Mouse (Mus musculus) heart, embryonic 15.5 days (tissue): Measurements from ENCODE around the gene Ripply3. TPM values are rescaled to one million over a fixed set of nuclear protein-coding genes. Genes with fewer than 3 reads are reported as not detected.
"Not testable (repeated sequence)": the region's sequence is repeated elsewhere in the genome, so short reads cannot be mapped to it uniquely, and the experiment has no call there.

ENCODE experiments used
- ATAC-seq: fragments of 200-750 bp; cut with Nextera tagmentation; replicated peaks from 2 replicates; pipeline ENCODE4 v1.8.0; 2017; ENCODE audit warnings: low read depth, moderate TSS enrichment; ENCODE audit not compliant: insufficient number of reproducible peaks, insufficient read depth, low FRiP score
- H3K27ac ChIP-seq: fragments of 300-500 bp; sonication (generic); 2 replicates; pipeline ENCODE4 v1.5.1; 2015; ENCODE audit warnings: mild to moderate bottlenecking, inconsistent platforms
- H3K27me3 ChIP-seq: fragments of 300-500 bp; sonication (generic); 2 replicates; pipeline ENCODE4 v1.6.1; 2015; ENCODE audit warnings: inconsistent platforms
- H3K36me3 ChIP-seq: fragments of 300-500 bp; sonication (generic); 2 replicates; pipeline ENCODE4 v1.6.1; 2015; ENCODE audit warnings: mild to moderate bottlenecking, inconsistent platforms
- H3K4me1 ChIP-seq: fragments of 300-500 bp; sonication (generic); replicated peaks from 2 replicates; pipeline ENCODE4 v1.6.1; 2015; ENCODE audit warnings: inconsistent platforms
- H3K4me2 ChIP-seq: fragments of 300-500 bp; sonication (generic); 2 replicates; pipeline ENCODE4 v1.6.1; 2015; ENCODE audit warnings: inconsistent platforms, mild to moderate bottlenecking, moderate library complexity
- H3K4me3 ChIP-seq: fragments of 300-500 bp; sonication (generic); 2 replicates; pipeline ENCODE4 v1.5.1; 2015; ENCODE audit warnings: mild to moderate bottlenecking, inconsistent platforms
- H3K9ac ChIP-seq: fragments of 300-500 bp; sonication (generic); 2 replicates; pipeline ENCODE4 v1.6.1; 2015; ENCODE audit warnings: mild to moderate bottlenecking, inconsistent platforms
- H3K9me3 ChIP-seq: fragments of 300-500 bp; sonication (generic); replicated peaks from 2 replicates; pipeline ENCODE4 v1.6.1; 2016; ENCODE audit warnings: inconsistent platforms
- WGBS: fragments of 180-500 bp; shearing (Covaris S2); methylation state at CpG from one replicate; pipeline ENCODE4 v1.1.7; 2015; ENCODE audit warnings: mixed read lengths; 5-methylcytosine and 5-hydroxymethylcytosine counted together
- polyA plus RNA-seq: library from polyadenylated mRNA; unstranded; fragments of >200 nt; fragmentation: Nextera tagmentation; extraction: Ambion mirVana; gene quantifications from 2 replicates; pipeline ENCODE4 v1.2.1, GENCODE M21; 2015

The Ripply3 gene
- polyA plus RNA-seq, 1 experiment from 2014 or later: 4.5 TPM

- Histone ChIP-seq H3K4me3 (no peak overlapping the region), H3K9ac (no peak overlapping the region), H3K27me3 (no peaks in the 10 kb centered on the region), H3K9me3 (no peaks in the 10 kb centered on the region), H3K4me1 (peaks cover 5% of the 10 kb centered on the region; the same call in 1 of the 2 replicates), H3K36me3 (no peaks in the 10 kb centered on the region), H3K4me2 (no peak overlapping the region), H3K27ac (no peak overlapping the region)
- no peak for ATAC-seq
- WGBS: 66% methylated on average over 5 of the region's 5 CpGs
Measured at GRCm38 (mm10) chr16:94317752-94318151, 10.5 kb upstream of the Ripply3 start.

GRCm38 (mm10) chr16:94320223-94320622 is 8.0 kb upstream of the Ripply3 start:
- Histone ChIP-seq H3K36me3 (no peaks in the 10 kb centered on the region), H3K4me1 (no peaks in the 10 kb centered on the region), H3K27me3 (no peaks in the 10 kb centered on the region), H3K9me3 (no peaks in the 10 kb centered on the region), H3K9ac (no peak overlapping the region), H3K4me3 (no peak overlapping the region), H3K4me2 (no peak overlapping the region), H3K27ac (no peak overlapping the region)
- ATAC-seq: no peak
- 71% methylated on average over 5 of the region's 5 CpGs for WGBS

GRCm38 (mm10) chr16:94323681-94324080 is 4.5 kb upstream of the Ripply3 start:
- Histone ChIP-seq H3K36me3 (no peaks in the 10 kb centered on the region), H3K9me3 (no peaks in the 10 kb centered on the region), H3K4me3 (no peak overlapping the region), H3K4me1 (peaks cover 10% of the 10 kb centered on the region), H3K27me3 (no peaks in the 10 kb centered on the region), H3K4me2 (no peak overlapping the region), H3K27ac (peak overlapping the region; percentile 31; the same call in 1 of the 2 replicates), H3K9ac (no peak overlapping the region)
- WGBS: 47% methylated on average over 5 of the region's 5 CpGs
- ATAC-seq: no peak

GRCm38 (mm10) chr16:94326008-94326407 is 2.2 kb upstream of the Ripply3 start:
- no peak overlapping the region for H3K4me3 ChIP-seq
- H3K36me3 ChIP-seq: no peaks in the 10 kb centered on the region
- H3K27me3 ChIP-seq: 0 out of 2 replicates have a peak, but pooled peaks cover 2% of the 10 kb centered on the region
- no peak overlapping the region for H3K27ac ChIP-seq
- peaks cover 17% of the 10 kb centered on the region for H3K4me1 ChIP-seq
- 78% methylated on average over 3 of the region's 3 CpGs for WGBS
- no peak overlapping the region for H3K9ac ChIP-seq
- no peaks in the 10 kb centered on the region for H3K9me3 ChIP-seq
- ATAC-seq: no peak
- H3K4me2 ChIP-seq: no peak overlapping the region

GRCm38 (mm10) chr16:94328881-94329867 is 954 bp downstream of the Ripply3 start:
- H3K27ac ChIP-seq: no peak overlapping the region
- peaks cover 17% of the 10 kb centered on the region for H3K4me1 ChIP-seq
- H3K9me3 ChIP-seq: no peaks in the 10 kb centered on the region
- H3K4me2 ChIP-seq: peak overlapping the region; percentile 90
- H3K27me3 ChIP-seq: 0 out of 2 replicates have a peak, but pooled peaks cover 2% of the 10 kb centered on the region
- peak overlapping the region; percentile 59 for H3K9ac ChIP-seq
- H3K4me3 ChIP-seq: peak overlapping the region; percentile 70
- no peak for ATAC-seq
- 24% methylated on average over 25 of the region's 25 CpGs for WGBS
- no peaks in the 10 kb centered on the region for H3K36me3 ChIP-seq

GRCm38 (mm10) chr16:94330429-94330828 is 2.2 kb downstream of the Ripply3 start:
- no peak overlapping the region for H3K4me3 ChIP-seq
- WGBS: 86% methylated on average over 5 of the region's 5 CpGs
- ATAC-seq: no peak

GRCm38 (mm10) chr16:94331233-94331885 is 3.1 kb downstream of the Ripply3 start:
- Histone ChIP-seq H3K9me3 (no peaks in the 10 kb centered on the region), H3K4me3 (no peak overlapping the region), H3K27me3 (0 out of 2 replicates have a peak, but pooled peaks cover 2% of the 10 kb centered on the region), H3K4me1 (peaks cover 17% of the 10 kb centered on the region), H3K4me2 (no peak overlapping the region), H3K36me3 (no peaks in the 10 kb centered on the region), H3K9ac (no peak overlapping the region), H3K27ac (no peak overlapping the region)
- no peak for ATAC-seq
- WGBS: 80% methylated on average over 9 of the region's 9 CpGs

More at GRCm38 (mm10) chr16:94330429-94330828, 2.2 kb downstream of the Ripply3 start:
- H3K4me2 ChIP-seq: no peak overlapping the region
- H3K4me1 ChIP-seq: peaks cover 17% of the 10 kb centered on the region
- H3K27ac ChIP-seq: no peak overlapping the region
- 0 out of 2 replicates have a peak, but pooled peaks cover 2% of the 10 kb centered on the region for H3K27me3 ChIP-seq
- no peak overlapping the region for H3K9ac ChIP-seq
- no peaks in the 10 kb centered on the region for H3K36me3 ChIP-seq
- no peaks in the 10 kb centered on the region for H3K9me3 ChIP-seq

GRCm38 (mm10) chr16:94331886-94332252 is 3.6 kb downstream of the Ripply3 start:
- Histone ChIP-seq H3K36me3 (no peaks in the 10 kb centered on the region), H3K4me3 (no peak overlapping the region), H3K9ac (no peak overlapping the region), H3K9me3 (no peaks in the 10 kb centered on the region), H3K4me2 (no peak overlapping the region), H3K4me1 (peaks cover 17% of the 10 kb centered on the region), H3K27me3 (0 out of 2 replicates have a peak, but pooled peaks cover 2% of the 10 kb centered on the region), H3K27ac (no peak overlapping the region)
- 69% methylated on average over 5 of the region's 5 CpGs for WGBS
- no peak for ATAC-seq

- Histone ChIP-seq H3K4me3 (no peak overlapping the region), H3K27me3 (no peaks in the 10 kb centered on the region), H3K9me3 (no peaks in the 10 kb centered on the region), H3K4me2 (no peak overlapping the region), H3K27ac (no peak overlapping the region), H3K36me3 (no peaks in the 10 kb centered on the region), H3K4me1 (no peaks in the 10 kb centered on the region), H3K9ac (no peak overlapping the region)
- no peak for ATAC-seq
- 41% methylated on average over 5 of the region's 5 CpGs for WGBS
Measured at GRCm38 (mm10) chr16:94335656-94336055, 7.4 kb downstream of the Ripply3 start.

- 90% methylated on average over 22 of the region's 22 CpGs for WGBS
- ATAC-seq, H3K9me3 ChIP-seq, H3K27ac ChIP-seq, H3K9ac ChIP-seq, H3K4me1 ChIP-seq, H3K4me2 ChIP-seq, H3K27me3 ChIP-seq, H3K4me3 ChIP-seq, H3K36me3 ChIP-seq: not testable (repeated sequence)
Measured at GRCm38 (mm10) chr16:94339164-94340160, 11.2 kb downstream of the Ripply3 start.
